Mouse (Mus musculus): ENCODE data around the gene Sh2d7.
"Not testable (repeated sequence)": the region's sequence is repeated elsewhere in the genome, so short reads cannot be mapped to it uniquely, and the experiment has no call there.

Sh2d7 gene

DNA sequence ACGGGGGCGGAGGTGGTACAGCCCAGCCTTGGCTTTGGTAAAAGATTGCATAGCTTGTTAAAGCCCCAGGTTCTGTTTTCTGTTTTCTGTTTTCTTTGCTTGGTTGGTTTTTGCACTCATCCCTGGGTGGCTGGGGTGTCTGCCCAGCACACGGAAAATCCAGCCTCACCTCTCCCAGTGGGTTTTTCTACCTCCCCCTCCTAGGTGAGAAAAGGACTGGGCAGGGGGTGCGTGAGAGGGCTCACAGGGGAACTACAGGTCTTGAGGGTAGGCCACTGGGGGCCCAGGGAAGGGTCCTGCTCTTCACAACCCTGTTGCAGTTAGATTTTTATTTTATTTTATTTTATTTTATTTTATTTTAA is 6.2 kb downstream of the Sh2d7 start:
- no peak for DNase-seq

- peak; percentile 79 for DNase-seq
These were observed 8.8 kb downstream of the Sh2d7 start for GRCm38 (mm10) chr9:54547536-54547935.

DNA sequence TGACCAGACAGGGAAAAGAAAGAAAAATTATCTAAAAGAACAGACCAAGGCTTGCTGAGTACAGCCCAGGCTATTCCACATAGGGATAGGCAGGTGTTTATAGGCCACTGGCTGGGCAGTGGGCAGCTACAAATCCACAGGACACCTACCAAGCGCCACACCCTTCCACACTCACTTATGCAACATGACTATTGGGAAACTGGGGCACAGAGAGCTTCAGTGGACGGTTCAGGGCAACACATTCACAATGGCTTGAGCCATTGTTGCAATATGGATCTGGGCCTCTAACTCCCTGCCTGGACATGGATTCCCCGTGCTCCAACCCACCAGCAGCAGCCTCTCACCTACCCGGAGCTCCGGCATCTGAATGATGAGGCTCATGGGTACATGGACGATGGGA is 10.6 kb downstream of the Sh2d7 start:
- no peak for DNase-seq

DNA sequence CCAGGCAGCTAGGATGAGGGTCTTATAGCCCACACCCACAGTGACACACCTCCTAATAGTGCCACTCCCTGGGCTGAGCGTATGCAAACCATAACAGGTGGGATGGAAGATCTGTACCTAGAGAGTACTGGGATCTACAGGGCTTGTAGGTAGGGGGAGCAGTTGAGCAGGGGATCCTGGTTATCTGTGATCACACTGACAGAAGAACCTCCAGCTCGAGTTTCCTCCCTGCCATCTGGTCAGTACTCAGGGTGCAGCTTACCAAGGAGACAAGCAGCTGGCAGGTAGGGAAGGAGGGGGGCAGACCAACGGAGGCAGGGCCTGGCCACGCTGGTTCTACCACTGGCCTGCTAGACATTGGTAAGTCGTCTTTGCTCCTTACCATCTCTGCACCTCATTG is 13.6 kb downstream of the Sh2d7 start:
- DNase-seq: peak; percentile 45

DNA sequence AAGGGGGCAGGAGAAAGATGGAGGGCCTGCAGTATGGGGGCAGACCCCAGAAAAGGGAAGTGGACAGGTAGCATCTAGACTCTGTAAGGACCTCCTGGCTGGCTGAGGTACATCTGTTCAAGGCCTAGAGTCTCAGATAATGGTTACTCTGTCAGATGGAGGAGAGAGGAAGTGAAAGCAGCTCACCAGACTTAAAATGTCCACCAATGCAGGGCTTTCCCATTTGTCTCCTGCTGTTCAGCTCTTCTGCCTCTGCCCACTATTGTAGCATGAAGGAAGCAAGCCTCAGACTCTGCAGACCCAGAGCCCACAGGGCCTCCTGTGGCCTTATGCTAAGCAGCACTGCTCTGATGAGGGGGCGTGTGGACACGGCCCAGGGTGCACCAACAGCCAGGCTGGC is 16.3 kb downstream of the Sh2d7 start:
- DNase-seq: no peak

DNA sequence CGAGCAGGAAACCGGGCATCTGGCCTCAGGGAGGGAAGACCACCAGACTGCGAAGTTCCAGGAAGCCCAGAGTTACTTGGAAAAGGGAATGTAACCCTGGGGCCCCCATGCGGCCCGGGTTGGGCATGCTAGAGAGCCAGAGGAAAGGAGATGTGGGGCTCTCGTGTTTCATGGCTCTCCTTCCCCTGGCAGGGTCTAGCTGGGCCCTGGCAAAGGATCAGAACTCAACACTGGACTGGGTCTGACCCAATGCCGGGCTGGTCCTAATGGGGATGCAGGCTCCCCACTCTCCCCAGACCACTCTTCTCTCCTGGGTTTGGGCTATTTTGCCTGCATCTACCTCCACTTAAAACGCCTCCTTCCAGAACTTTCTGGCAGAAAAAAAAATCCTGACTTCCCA is 19.9 kb downstream of the Sh2d7 start:
- no peak for DNase-seq

DNA sequence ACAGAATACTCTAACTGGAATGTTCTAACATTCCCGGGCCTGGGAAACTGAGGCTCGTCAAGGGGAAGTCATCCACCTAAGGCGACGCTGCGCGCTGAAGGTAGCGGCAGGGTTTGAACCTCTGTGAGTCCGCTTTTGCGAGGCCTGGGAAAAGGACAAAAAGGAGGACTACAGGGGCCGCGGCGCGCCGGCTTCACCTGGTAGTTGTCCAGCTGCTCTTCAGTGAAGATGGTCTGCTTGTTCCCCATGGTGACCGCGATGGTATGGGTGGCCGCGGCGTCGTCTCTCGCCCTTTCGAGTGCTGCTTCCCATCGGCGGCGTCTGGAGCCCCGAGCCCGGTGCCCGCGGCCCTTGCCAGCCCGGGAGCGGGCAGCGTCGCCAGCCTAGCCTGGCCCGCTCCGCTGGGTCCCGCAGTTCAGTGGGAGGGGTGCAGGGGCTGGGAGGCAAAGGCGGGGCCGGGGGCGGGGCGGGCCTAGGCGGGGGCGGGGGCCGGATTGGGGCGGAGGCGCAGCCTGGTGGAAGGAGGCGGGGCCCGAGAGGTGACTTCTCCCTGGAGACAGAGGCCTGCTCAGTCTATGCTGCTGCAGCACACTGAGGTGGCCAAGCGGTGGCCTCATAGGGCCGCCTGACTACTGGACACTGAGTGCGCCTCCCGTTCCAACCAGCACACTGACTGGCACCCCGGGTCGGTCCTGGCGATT is 21.1 kb downstream of the Sh2d7 start, which contains the start of gene Cib2:
Cib2 (minus strand) TSS at position 448 of the 701 bp plus-strand sequence.
- DNase-seq: peak; percentile 91

DNA sequence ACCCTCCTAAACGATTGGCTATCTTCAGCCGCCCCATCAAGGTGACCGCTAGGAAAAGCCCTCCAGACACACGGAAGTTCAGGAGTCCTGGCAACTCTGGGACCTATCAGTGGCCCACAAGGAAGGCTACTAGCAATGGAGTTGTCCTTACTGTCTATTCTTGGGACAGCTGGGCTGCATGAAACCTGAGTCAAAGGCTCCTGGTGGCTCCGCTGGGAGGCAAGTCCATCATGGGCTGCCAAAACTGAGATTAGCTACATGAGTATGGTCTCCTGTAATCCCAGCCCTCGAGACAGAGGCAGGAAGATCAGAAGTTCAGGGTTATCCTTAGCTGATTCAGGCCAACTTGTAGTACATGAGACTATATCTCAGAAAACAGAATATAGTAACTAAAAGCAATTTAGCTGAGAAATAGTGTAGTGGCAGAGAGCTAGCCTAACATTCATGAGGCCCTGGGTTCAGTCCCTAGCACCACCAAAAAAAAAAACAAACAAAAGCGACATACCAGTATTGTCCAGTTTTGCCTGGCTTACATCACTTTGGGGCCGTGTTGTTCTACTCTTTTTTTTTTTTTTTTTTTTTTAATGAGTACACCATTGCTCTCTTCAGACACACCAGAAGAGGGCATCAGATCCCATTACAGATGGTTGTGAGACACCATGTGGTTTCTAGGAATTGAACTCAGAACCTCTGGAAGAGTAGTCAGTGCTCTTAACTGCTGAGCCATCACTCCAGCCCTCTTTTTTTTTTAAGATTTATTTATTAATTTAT is 22.2 kb downstream of the Sh2d7 start:
- DNase-seq: no peak

DNA sequence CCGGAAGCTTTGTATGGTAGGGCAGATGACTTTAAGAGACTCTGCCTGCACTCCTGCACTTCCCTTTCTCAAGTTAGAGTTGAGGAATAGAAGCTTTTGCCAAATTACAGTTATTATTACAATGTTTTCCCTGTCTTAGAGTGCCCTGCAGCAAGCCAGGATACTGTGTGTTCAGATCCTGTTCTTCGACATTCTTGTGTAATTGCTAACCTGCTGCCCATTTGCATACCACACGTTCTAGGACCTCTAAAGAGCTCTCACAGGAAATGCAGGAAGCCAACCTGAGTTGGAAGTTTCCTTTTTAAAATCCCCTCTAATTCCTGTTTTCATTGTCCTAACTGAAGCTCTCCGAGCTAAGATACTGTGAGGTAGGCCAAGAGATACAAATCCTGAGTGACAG is 28.2 kb downstream of the Sh2d7 start:
- peak; percentile 72 for DNase-seq

- DNase-seq: no peak
These were observed 29.9 kb downstream of the Sh2d7 start for GRCm38 (mm10) chr9:54568732-54569131.

GRCm38 (mm10) chr9:54571130-54571839 is 32.5 kb downstream of the Sh2d7 start:
- DNase-seq: peak; percentile 34

DNA sequence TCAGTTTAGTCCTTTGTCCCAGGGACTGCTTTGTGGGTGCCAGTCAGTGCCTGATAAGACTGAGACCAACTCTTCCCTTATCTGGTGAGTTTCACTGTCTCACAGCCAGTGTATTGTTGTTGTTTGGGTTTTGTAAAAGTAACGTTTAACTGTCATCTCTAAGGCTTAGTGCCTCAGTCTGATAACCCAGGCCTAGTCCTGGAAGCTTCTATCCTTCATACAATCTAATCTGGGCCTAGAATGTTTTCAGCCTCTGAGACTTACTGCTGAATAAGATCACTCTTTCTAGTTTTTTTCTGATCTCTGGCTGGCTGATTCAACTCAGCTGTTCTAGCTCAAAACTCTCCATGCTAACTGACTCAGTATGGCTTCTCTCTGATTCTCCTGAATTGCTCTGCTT is 44.9 kb downstream of the Sh2d7 start:
- DNase-seq: no peak

GRCm38 (mm10) chr9:54584127-54584526 is 45.3 kb downstream of the Sh2d7 start:
- not testable (repeated sequence) for DNase-seq

DNA sequence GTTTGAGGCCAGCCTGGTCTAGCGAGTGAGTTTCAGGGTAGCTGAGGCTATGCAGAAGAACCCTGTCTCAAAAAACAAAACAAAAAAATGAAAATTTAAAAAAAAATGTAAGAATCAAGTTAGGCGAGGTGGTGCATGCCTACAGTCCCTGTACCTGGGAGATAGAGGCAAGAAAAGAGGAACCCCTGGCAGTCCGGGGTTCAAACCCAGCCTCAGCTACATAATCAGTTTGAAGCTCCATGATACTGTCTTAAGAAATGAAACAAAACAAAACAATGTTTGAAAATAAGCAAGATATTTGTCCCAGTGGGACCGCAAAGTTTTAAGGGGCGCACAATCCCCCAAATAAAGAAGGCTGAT is 47.0 kb downstream of the Sh2d7 start:
- no peak for DNase-seq

DNA sequence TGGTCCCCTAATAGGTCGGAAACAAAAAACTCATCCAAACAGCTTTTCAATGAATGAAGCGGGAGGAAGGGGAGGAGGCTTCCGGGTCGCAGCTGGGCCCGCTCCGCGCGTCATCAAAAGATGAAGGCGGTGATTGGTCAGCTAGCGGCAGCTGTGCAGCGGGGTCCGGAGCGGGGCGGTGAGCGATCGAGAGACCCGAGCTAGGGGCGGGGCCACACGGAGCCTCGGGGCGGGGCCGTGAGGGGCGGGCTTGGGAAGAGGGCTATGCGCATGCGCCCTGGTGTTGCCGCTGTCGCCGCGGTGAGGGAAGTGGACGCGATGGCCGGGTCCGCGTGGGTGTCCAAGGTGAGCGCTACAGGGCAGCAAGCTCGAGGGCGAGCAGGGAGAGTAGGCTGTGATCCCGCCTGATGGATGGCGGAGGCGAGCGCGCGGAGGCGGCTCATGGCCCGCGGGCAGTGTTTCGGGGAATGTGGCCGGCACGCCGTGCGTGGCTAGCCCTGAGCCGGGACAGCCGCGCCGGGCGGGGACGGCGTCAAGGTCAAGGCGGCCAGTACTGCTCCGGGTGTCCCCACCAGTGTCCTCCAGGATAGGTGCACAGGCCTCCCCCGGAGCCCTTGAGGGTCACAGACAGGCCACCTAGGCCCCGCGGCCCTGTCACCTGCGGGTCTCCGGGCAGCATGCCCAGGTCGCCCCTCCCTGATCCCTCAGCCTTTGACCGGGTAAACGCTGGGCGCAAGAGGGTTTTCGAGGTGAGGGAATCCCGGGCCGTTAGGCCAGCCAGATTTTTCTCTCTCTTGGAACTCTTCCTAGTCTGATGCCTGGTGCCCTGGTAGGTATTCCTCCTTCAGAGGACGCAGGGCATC is 47.6 kb downstream of the Sh2d7 start, which contains the start of gene Idh3a:
Idh3a (plus strand) TSS at position 136 of the 863 bp plus-strand sequence.
- peak; percentile 98 for DNase-seq

- DNase-seq: no peak
These were observed 49.1 kb downstream of the Sh2d7 start for GRCm38 (mm10) chr9:54587863-54588262.

DNA sequence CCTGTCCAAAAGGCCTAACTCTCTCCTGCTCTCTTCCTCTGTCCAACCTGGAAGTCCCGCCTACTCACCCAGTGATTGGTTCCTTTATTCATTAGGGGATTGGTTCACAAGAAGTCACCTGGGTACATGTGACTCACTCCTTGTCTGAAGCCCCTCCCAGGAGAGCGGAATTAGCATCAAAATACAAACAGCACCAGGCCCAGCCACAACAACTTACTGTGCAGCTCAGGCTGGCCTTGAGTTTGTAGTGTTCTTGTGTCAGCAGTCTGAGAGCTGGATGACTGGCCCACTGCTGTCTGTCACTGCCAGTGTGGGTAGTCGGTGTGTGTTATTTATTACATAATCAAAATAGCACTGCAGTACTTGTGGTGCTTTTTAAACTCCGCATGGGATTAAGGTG is 54.9 kb downstream of the Sh2d7 start:
- DNase-seq: not testable (repeated sequence)

Data from lung, postnatal 36 days (tissue).